Mouse (Mus musculus): ENCODE measurements around the gene Robo4. TPM values are rescaled to one million over a fixed set of nuclear protein-coding genes. Genes with fewer than 3 reads are reported as not detected.

Gene Robo4
- polyA plus RNA-seq, 1 experiment from 2014 or later = 6.2 TPM

- 3% methylated on average over 8 of the region's 8 CpGs for WGBS
- ATAC-seq (ENCODE audit: insufficient number of reproducible peaks, low FRiP score) = no peak
- Histone ChIP-seq H3K27me3 (replicated peaks) (peaks cover 93% of the 10 kb centered on the region), H3K4me1 (replicated peaks) (peaks cover 13% of the 10 kb centered on the region), H3K9me3 (replicated peaks) (no peaks in the 10 kb centered on the region), H3K27ac (ENCODE audit: poor library complexity, severe bottlenecking) (no peak overlapping the region), H3K4me3 (no peak overlapping the region), H3K9ac (no peak overlapping the region), H3K36me3 (no peaks in the 10 kb centered on the region), H3K4me2 (peak overlapping the region; percentile 68; the same call in 1 of the 2 replicates)
These were observed 54.2 kb downstream of the Robo4 start for GRCm38 (mm10) chr9:37455868-37456267.

GRCm38 (mm10) chr9:37456481-37456910, 54.8 kb downstream of the Robo4 start:
- Histone ChIP-seq H3K4me3 (peak overlapping the region; percentile 35), H3K36me3 (no peaks in the 10 kb centered on the region), H3K9me3 (replicated peaks) (no peaks in the 10 kb centered on the region), H3K27me3 (replicated peaks) (peaks cover 95% of the 10 kb centered on the region), H3K4me1 (replicated peaks) (peaks cover 13% of the 10 kb centered on the region), H3K9ac (0 out of 2 replicates have a peak overlapping the region, but pooled peaks have one; percentile 12), H3K4me2 (peak overlapping the region; percentile 68), H3K27ac (ENCODE audit: poor library complexity, severe bottlenecking) (no peak overlapping the region)
- no peak for ATAC-seq (ENCODE audit: insufficient number of reproducible peaks, low FRiP score)
- WGBS = 0% methylated on average over 20 of the region's 20 CpGs

- no peak for ATAC-seq (ENCODE audit: insufficient number of reproducible peaks, low FRiP score)
- 51% methylated on average over 1 of the region's 1 CpGs for WGBS
- no peaks in the 10 kb centered on the region for H3K9me3 ChIP-seq (replicated peaks)
- H3K36me3 ChIP-seq = no peaks in the 10 kb centered on the region
- H3K27ac ChIP-seq (ENCODE audit: poor library complexity, severe bottlenecking) = no peak overlapping the region
- H3K4me1 ChIP-seq (replicated peaks) = peaks cover 13% of the 10 kb centered on the region
- peak overlapping the region; percentile 68 for H3K4me2 ChIP-seq
- H3K27me3 ChIP-seq (replicated peaks) = peaks cover 96% of the 10 kb centered on the region
- H3K4me3 ChIP-seq = no peak overlapping the region
- no peak overlapping the region for H3K9ac ChIP-seq
These were observed 55.5 kb downstream of the Robo4 start for GRCm38 (mm10) chr9:37457151-37457550.

GRCm38 (mm10) chr9:37459665-37460042, 58.0 kb downstream of the Robo4 start:
- Histone ChIP-seq H3K4me3 (peak overlapping the region; percentile 51), H3K9ac (no peak overlapping the region), H3K36me3 (no peaks in the 10 kb centered on the region), H3K4me2 (peak overlapping the region; percentile 92), H3K27ac (ENCODE audit: poor library complexity, severe bottlenecking) (no peak overlapping the region), H3K4me1 (replicated peaks) (peaks cover 13% of the 10 kb centered on the region), H3K9me3 (replicated peaks) (no peaks in the 10 kb centered on the region), H3K27me3 (replicated peaks) (peaks cover 91% of the 10 kb centered on the region)
- 3% methylated on average over 9 of the region's 9 CpGs for WGBS
- no peak for ATAC-seq (ENCODE audit: insufficient number of reproducible peaks, low FRiP score)

GRCm38 (mm10) chr9:37460043-37460960, 58.6 kb downstream of the Robo4 start:
- Histone ChIP-seq H3K36me3 (no peaks in the 10 kb centered on the region), H3K27ac (ENCODE audit: poor library complexity, severe bottlenecking) (no peak overlapping the region), H3K9ac (peak overlapping the region; percentile 11), H3K4me2 (peak overlapping the region; percentile 92), H3K4me1 (replicated peaks) (peaks cover 13% of the 10 kb centered on the region), H3K4me3 (peak overlapping the region; percentile 51), H3K9me3 (replicated peaks) (no peaks in the 10 kb centered on the region), H3K27me3 (replicated peaks) (peaks cover 84% of the 10 kb centered on the region)
- ATAC-seq (ENCODE audit: insufficient number of reproducible peaks, low FRiP score) = peak; percentile 43
- under 1% methylated on average over 79 of the region's 81 CpGs for WGBS

- no peak for ATAC-seq (ENCODE audit: insufficient number of reproducible peaks, low FRiP score)
- Histone ChIP-seq H3K36me3 (no peaks in the 10 kb centered on the region), H3K27me3 (replicated peaks) (peaks cover 78% of the 10 kb centered on the region), H3K4me1 (replicated peaks) (peaks cover 13% of the 10 kb centered on the region), H3K4me2 (peak overlapping the region; percentile 92), H3K9me3 (replicated peaks) (no peaks in the 10 kb centered on the region), H3K9ac (peak overlapping the region; percentile 11; the same call in 1 of the 2 replicates), H3K4me3 (peak overlapping the region; percentile 51), H3K27ac (ENCODE audit: poor library complexity, severe bottlenecking) (no peak overlapping the region)
- 9% methylated on average over 5 of the region's 5 CpGs for WGBS
These were observed 59.3 kb downstream of the Robo4 start for GRCm38 (mm10) chr9:37460961-37461340.

GRCm38 (mm10) chr9:37461571-37461970, 59.9 kb downstream of the Robo4 start:
- Histone ChIP-seq H3K9me3 (replicated peaks) (no peaks in the 10 kb centered on the region), H3K4me2 (no peak overlapping the region), H3K27me3 (replicated peaks) (peaks cover 71% of the 10 kb centered on the region), H3K4me3 (no peak overlapping the region), H3K4me1 (replicated peaks) (peaks cover 7% of the 10 kb centered on the region), H3K9ac (no peak overlapping the region), H3K27ac (ENCODE audit: poor library complexity, severe bottlenecking) (no peak overlapping the region), H3K36me3 (no peaks in the 10 kb centered on the region)
- WGBS = 16% methylated on average over 3 of the region's 3 CpGs
- no peak for ATAC-seq (ENCODE audit: insufficient number of reproducible peaks, low FRiP score)

- no peak for ATAC-seq (ENCODE audit: insufficient number of reproducible peaks, low FRiP score)
- Histone ChIP-seq H3K9me3 (replicated peaks) (no peaks in the 10 kb centered on the region), H3K27me3 (replicated peaks) (peaks cover 59% of the 10 kb centered on the region)
These were observed 61.1 kb downstream of the Robo4 start for GRCm38 (mm10) chr9:37462764-37463163.

More at GRCm38 (mm10) chr9:37462764-37463163, 61.1 kb downstream of the Robo4 start:
- H3K36me3 ChIP-seq = no peaks in the 10 kb centered on the region
- no peak overlapping the region for H3K4me2 ChIP-seq
- H3K4me3 ChIP-seq = no peak overlapping the region
- WGBS = 15% methylated on average over 7 of the region's 7 CpGs
- no peak overlapping the region for H3K27ac ChIP-seq (ENCODE audit: poor library complexity, severe bottlenecking)
- H3K4me1 ChIP-seq (replicated peaks) = peaks cover 7% of the 10 kb centered on the region
- H3K9ac ChIP-seq = no peak overlapping the region

Other genes starting within 250 kb of the Robo4 start
- gene Tmem218, start 193.7 kb upstream of the Robo4 start, polyA plus RNA-seq (2016; fragmentation: Nextera tagmentation; extraction: Ambion mirVana) = 8.2 and 9.1 TPM in 2 replicates
- gene Slc37a2, start 146.2 kb upstream of the Robo4 start, polyA plus RNA-seq (2016; fragmentation: Nextera tagmentation; extraction: Ambion mirVana) = 1.2 and 1.5 TPM in 2 replicates
- 5.4 and 5.6 TPM in 2 replicates for gene Ccdc15, start 53.5 kb upstream of the Robo4 start, polyA plus RNA-seq (2016; fragmentation: Nextera tagmentation; extraction: Ambion mirVana)
- 0.06 TPM in 1 of 2 replicates, not detected in the other for gene Hepacam, start 34.5 kb upstream of the Robo4 start, polyA plus RNA-seq (2016; fragmentation: Nextera tagmentation; extraction: Ambion mirVana)
- gene Robo3, start 31.3 kb downstream of the Robo4 start, polyA plus RNA-seq (2016; fragmentation: Nextera tagmentation; extraction: Ambion mirVana) = 0.10 and 0.20 TPM in 2 replicates
- 21.7 and 28.2 TPM in 2 replicates for gene Msantd2, start 87.4 kb downstream of the Robo4 start, polyA plus RNA-seq (2016; fragmentation: Nextera tagmentation; extraction: Ambion mirVana)
- 54.6 and 59.8 TPM in 2 replicates for gene Esam, start 126.2 kb downstream of the Robo4 start, polyA plus RNA-seq (2016; fragmentation: Nextera tagmentation; extraction: Ambion mirVana)
- 1.6 and 1.9 TPM in 2 replicates for gene Vsig2, start 137.4 kb downstream of the Robo4 start, polyA plus RNA-seq (2016; fragmentation: Nextera tagmentation; extraction: Ambion mirVana)
- 7.4 and 11.3 TPM in 2 replicates for gene Nrgn, start 151.0 kb downstream of the Robo4 start, polyA plus RNA-seq (2016; fragmentation: Nextera tagmentation; extraction: Ambion mirVana)
- 11.1 and 11.4 TPM in 2 replicates for gene Siae, start 153.8 kb downstream of the Robo4 start, polyA plus RNA-seq (2016; fragmentation: Nextera tagmentation; extraction: Ambion mirVana)
- gene Spa17, start 211.8 kb downstream of the Robo4 start, polyA plus RNA-seq (2016; fragmentation: Nextera tagmentation; extraction: Ambion mirVana) = 6.2 and 6.7 TPM in 2 replicates

Measured in heart, embryonic 12.5 days (tissue).